Mouse (Mus musculus): ENCODE measurements around the gene 4430402I18Rik.
A peak's percentile ranks its signal among the peaks of the same experiment; 100 is the strongest.

DNA sequence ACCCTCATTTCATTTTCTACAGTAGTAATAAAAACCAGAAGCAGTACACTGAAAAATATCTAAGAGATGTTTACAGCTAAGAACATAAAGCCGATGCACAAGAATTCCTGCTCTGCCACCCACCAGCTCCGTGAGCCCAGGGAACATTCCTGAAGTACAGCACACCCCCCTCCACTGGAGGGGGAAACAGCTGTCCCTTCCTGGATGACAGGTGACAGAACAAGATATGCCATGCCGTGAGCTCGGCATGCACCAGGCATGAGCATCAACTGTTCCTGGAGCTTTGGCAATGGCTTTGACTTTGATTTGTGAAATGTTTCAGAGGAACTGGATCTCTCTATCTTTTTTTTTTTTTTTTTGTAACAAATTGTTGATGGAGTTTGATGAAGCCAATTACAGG is 20.8 kb downstream of the 4430402I18Rik start:
- TF ChIP-seq CTCF (IDR thresholded peaks at IDR 0.05; ENCODE audit: control insufficient read depth, insufficient read depth, insufficient read length) (no peak), USF1 (IDR thresholded peaks at IDR 0.05; ENCODE audit: low read depth) (no peak), MYOD1 (IDR thresholded peaks at IDR 0.05; ENCODE audit: control insufficient read depth, insufficient read length, low read depth) (peak; percentile 54), FOSL1 (IDR thresholded peaks at IDR 0.05; ENCODE audit: insufficient read depth, low read length, poor library complexity, severe bottlenecking) (no peak), MYOG (IDR thresholded peaks at IDR 0.05; ENCODE audit: control insufficient read depth, extremely low read depth, insufficient read length) (no peak)

Data from C2C12 (cell line).